Mouse (Mus musculus) heart, embryonic 10.5 days (tissue): ENCODE results near the gene Kxd1. TPM values are rescaled to one million over a fixed set of nuclear protein-coding genes. Genes with fewer than 3 reads are reported as not detected.
A peak's percentile ranks its signal among the peaks of the same experiment; 100 is the strongest.
"Not testable (repeated sequence)": the region's sequence is repeated elsewhere in the genome, so short reads cannot be mapped to it uniquely, and the experiment has no call there.

Experiments
- DNase-seq: peaks from one replicate; pipeline ENCODE4 v3.0.0-alpha.2; 2017; ENCODE audit warnings: low spot score
- H3K27ac ChIP-seq: fragments of 300-500 bp; sonication (generic); 2 replicates; pipeline ENCODE4 v1.5.1; 2016; ENCODE audit warnings: mild to moderate bottlenecking
- H3K27me3 ChIP-seq: fragments of 300-500 bp; sonication (generic); 2 replicates; pipeline ENCODE4 v1.6.1; 2016; ENCODE audit warnings: mild to moderate bottlenecking; ENCODE audit not compliant: poor library complexity, insufficient read depth, severe bottlenecking
- H3K36me3 ChIP-seq: fragments of 300-500 bp; sonication (generic); 2 replicates; pipeline ENCODE4 v1.6.1; 2016; ENCODE audit warnings: mild to moderate bottlenecking, moderate library complexity
- H3K4me1 ChIP-seq: fragments of 300-500 bp; sonication (generic); 2 replicates; pipeline ENCODE4 v1.6.1; 2016; ENCODE audit warnings: mild to moderate bottlenecking
- H3K4me3 ChIP-seq: fragments of 300-500 bp; sonication (generic); 2 replicates; pipeline ENCODE4 v1.5.1; 2016; ENCODE audit warnings: mild to moderate bottlenecking, moderate library complexity
- H3K9me3 ChIP-seq: fragments of 300-500 bp; sonication (generic); 2 replicates; pipeline ENCODE4 v1.6.1; 2016; ENCODE audit warnings: mild to moderate bottlenecking, moderate library complexity
- WGBS: fragments of 180-500 bp; shearing (Covaris S2); methylation state at CpG from one replicate; pipeline ENCODE4 v1.1.7; 2016; 5-methylcytosine and 5-hydroxymethylcytosine counted together
- polyA plus RNA-seq: library from polyadenylated mRNA; unstranded; fragments of >200 nt; fragmentation: Nextera tagmentation; extraction: Ambion mirVana; gene quantifications from 2 replicates; pipeline ENCODE4 v1.2.1, GENCODE M21; 2016

Gene Kxd1
- polyA plus RNA-seq, 1 experiment from 2014 or later: 67.0 TPM

GRCm38 (mm10) chr8:70522592-70523403 is 5.0 kb downstream of the Kxd1 start:
- Histone ChIP-seq H3K27ac (peak overlapping the region; percentile 96), H3K9me3 (no peaks in the 10 kb centered on the region), H3K36me3 (peaks cover 19% of the 10 kb centered on the region), H3K27me3 (no peaks in the 10 kb centered on the region), H3K4me3 (peak overlapping the region; percentile 87), H3K4me1 (peaks cover 24% of the 10 kb centered on the region)
- under 1% methylated on average over 51 of the region's 51 CpGs for WGBS
- DNase-seq: peak; percentile 98

- peaks cover 13% of the 10 kb centered on the region for H3K4me1 ChIP-seq
- no peaks in the 10 kb centered on the region for H3K9me3 ChIP-seq
- H3K27me3 ChIP-seq: no peaks in the 10 kb centered on the region
- H3K4me3 ChIP-seq: no peak overlapping the region
- no peak overlapping the region for H3K27ac ChIP-seq
- 52% methylated on average over 2 of the region's 2 CpGs for WGBS
- H3K36me3 ChIP-seq: peaks cover 45% of the 10 kb centered on the region
- no peak for DNase-seq
Measured at GRCm38 (mm10) chr8:70519606-70520005, 8.2 kb downstream of the Kxd1 start.

GRCm38 (mm10) chr8:70519043-70519442 is 8.7 kb downstream of the Kxd1 start:
- 89% methylated on average over 6 of the region's 6 CpGs for WGBS
- Histone ChIP-seq H3K4me1 (peaks cover 13% of the 10 kb centered on the region), H3K36me3 (peaks cover 51% of the 10 kb centered on the region)

GRCm38 (mm10) chr8:70517940-70518643 is 9.7 kb downstream of the Kxd1 start:
- H3K9me3 ChIP-seq: no peaks in the 10 kb centered on the region
- peaks cover 9% of the 10 kb centered on the region for H3K4me1 ChIP-seq
- no peak overlapping the region for H3K27ac ChIP-seq
- peaks cover 60% of the 10 kb centered on the region for H3K36me3 ChIP-seq
- WGBS: 76% methylated on average over 10 of the region's 10 CpGs
- no peak for DNase-seq
- no peak overlapping the region for H3K4me3 ChIP-seq
- no peaks in the 10 kb centered on the region for H3K27me3 ChIP-seq

More at GRCm38 (mm10) chr8:70519043-70519442, 8.7 kb downstream of the Kxd1 start:
- DNase-seq: no peak
- Histone ChIP-seq H3K9me3 (no peaks in the 10 kb centered on the region), H3K4me3 (no peak overlapping the region), H3K27me3 (no peaks in the 10 kb centered on the region), H3K27ac (no peak overlapping the region)

- 71% methylated on average over 2 of the region's 2 CpGs for WGBS
- peaks cover 15% of the 10 kb centered on the region for H3K4me1 ChIP-seq
- H3K9me3 ChIP-seq: no peaks in the 10 kb centered on the region
- no peaks in the 10 kb centered on the region for H3K27me3 ChIP-seq
- no peak overlapping the region; the same call in 1 of the 2 replicates for H3K4me3 ChIP-seq
- DNase-seq: no peak
- H3K36me3 ChIP-seq: peaks cover 71% of the 10 kb centered on the region
- no peak overlapping the region for H3K27ac ChIP-seq
Measured at GRCm38 (mm10) chr8:70513441-70513840, 14.3 kb downstream of the Kxd1 start.

- Histone ChIP-seq H3K27ac (no peak overlapping the region), H3K4me3 (no peak overlapping the region), H3K27me3 (no peaks in the 10 kb centered on the region), H3K36me3 (peaks cover 70% of the 10 kb centered on the region), H3K4me1 (peaks cover 16% of the 10 kb centered on the region), H3K9me3 (no peaks in the 10 kb centered on the region)
- WGBS: 92% methylated on average over 11 of the region's 11 CpGs
- DNase-seq: no peak
Measured at GRCm38 (mm10) chr8:70512253-70512903, 15.4 kb downstream of the Kxd1 start.

GRCm38 (mm10) chr8:70511770-70512169 is 16.0 kb downstream of the Kxd1 start:
- Histone ChIP-seq H3K4me3 (0 out of 2 replicates have a peak overlapping the region, but pooled peaks have one; percentile 15), H3K4me1 (peaks cover 18% of the 10 kb centered on the region), H3K9me3 (no peaks in the 10 kb centered on the region), H3K27me3 (no peaks in the 10 kb centered on the region), H3K27ac (no peak overlapping the region), H3K36me3 (peaks cover 70% of the 10 kb centered on the region)
- WGBS: 91% methylated on average over 2 of the region's 2 CpGs
- no peak for DNase-seq

- DNase-seq, H3K27me3 ChIP-seq, H3K9me3 ChIP-seq: not testable (repeated sequence)
- Histone ChIP-seq H3K27ac (peak overlapping the region; percentile 92), H3K4me1 (peaks cover 20% of the 10 kb centered on the region), H3K4me3 (peak overlapping the region; percentile 78), H3K36me3 (peaks cover 64% of the 10 kb centered on the region)
- 80% methylated on average over 6 of the region's 6 CpGs for WGBS
Measured at GRCm38 (mm10) chr8:70511174-70511573, 16.6 kb downstream of the Kxd1 start.

- H3K9me3 ChIP-seq: no peaks in the 10 kb centered on the region
- DNase-seq: peak; percentile 98
- 1% methylated on average over 73 of the region's 74 CpGs for WGBS
- H3K4me3 ChIP-seq: peak within 1 kb of the TSS; percentile 78
- peaks cover 56% of the 10 kb centered on the region for H3K36me3 ChIP-seq
- H3K27ac ChIP-seq: peak within 1 kb of the TSS; percentile 92
- peaks cover 28% of the 10 kb centered on the region for H3K4me1 ChIP-seq
- H3K27me3 ChIP-seq: no peaks in the 10 kb centered on the region
Measured at GRCm38 (mm10) chr8:70510228-70510915, 17.4 kb downstream of the Kxd1 start, which contains the start of gene Uba52. TSS of gene Uba52 (minus strand) at chr8:70510801.

- Histone ChIP-seq H3K4me1 (peaks cover 38% of the 10 kb centered on the region), H3K36me3 (peaks cover 53% of the 10 kb centered on the region), H3K27ac (peak overlapping the region; percentile 92), H3K9me3 (no peaks in the 10 kb centered on the region), H3K27me3 (peaks cover 5% of the 10 kb centered on the region; the same call in 1 of the 2 replicates), H3K4me3 (peak overlapping the region; percentile 78)
- no peak for DNase-seq
- WGBS: 7% methylated on average over 25 of the region's 25 CpGs
Measured at GRCm38 (mm10) chr8:70509281-70509952, 18.3 kb downstream of the Kxd1 start.

GRCm38 (mm10) chr8:70507027-70507393 is 20.7 kb downstream of the Kxd1 start:
- peaks cover 29% of the 10 kb centered on the region for H3K27me3 ChIP-seq
- H3K4me3 ChIP-seq: peak overlapping the region; percentile 91
- H3K4me1 ChIP-seq: peaks cover 54% of the 10 kb centered on the region

More at GRCm38 (mm10) chr8:70507027-70507393, 20.7 kb downstream of the Kxd1 start:
- Histone ChIP-seq H3K9me3 (no peaks in the 10 kb centered on the region), H3K36me3 (peaks cover 39% of the 10 kb centered on the region), H3K27ac (no peak overlapping the region)
- DNase-seq: no peak
- WGBS: 59% methylated on average over 5 of the region's 5 CpGs
